Mouse (Mus musculus): ENCODE results near the gene Higd1c.
"Not testable (repeated sequence)": the region's sequence is repeated elsewhere in the genome, so short reads cannot be mapped to it uniquely, and the experiment has no call there.

Higd1c gene

GRCm38 (mm10) chr15:100353399-100353798, 10.9 kb upstream of the Higd1c start:
- in situ Hi-C loops (cut with MboI; ENCODE audit: low sequenced_read_pairs) = not testable (repeated sequence)

- in situ Hi-C loops (cut with MboI; ENCODE audit: low sequenced_read_pairs) = no loop called here
Measured at GRCm38 (mm10) chr15:100355876-100356275, 8.5 kb upstream of the Higd1c start.

DNA sequence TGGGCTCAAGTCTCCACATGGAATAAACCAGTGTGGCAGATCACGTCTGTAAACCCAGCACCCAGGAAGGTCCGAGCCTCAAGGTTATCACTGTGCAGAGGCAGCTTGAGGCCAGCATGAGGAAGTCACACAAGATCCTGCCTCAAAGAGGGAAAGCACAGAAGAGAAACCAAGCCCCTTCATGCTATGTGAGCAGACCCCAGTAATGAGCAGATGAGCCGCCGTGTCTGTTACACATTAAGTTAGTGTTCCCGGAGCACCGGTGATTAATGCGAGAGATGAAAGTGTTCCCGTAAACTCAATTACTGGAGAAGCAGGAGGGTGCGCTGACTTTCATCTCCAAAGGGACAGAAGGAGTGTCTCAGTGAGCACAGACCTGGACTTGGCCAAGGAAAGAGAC, 1.6 kb downstream of the Higd1c start:
- in situ Hi-C loops (cut with MboI; ENCODE audit: low sequenced_read_pairs) = not testable (repeated sequence)

DNA sequence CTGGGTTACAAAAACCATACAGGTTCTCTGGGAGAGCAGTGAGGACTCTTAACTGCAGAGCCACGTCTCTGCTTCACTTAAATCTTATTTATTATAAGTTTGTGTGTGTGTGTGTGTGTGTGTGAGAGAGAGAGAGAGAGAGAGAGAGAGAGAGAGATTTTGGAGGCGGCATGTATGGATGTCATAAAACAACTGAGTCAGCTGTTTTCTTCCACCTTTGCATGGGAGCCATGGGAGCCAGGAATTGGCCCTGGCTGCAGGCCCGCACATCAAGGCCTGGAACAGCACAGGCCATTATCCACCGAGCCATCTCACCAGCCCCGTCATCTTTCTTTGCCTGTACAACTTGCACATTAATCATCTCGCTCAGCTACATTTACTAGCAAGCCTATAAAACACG, 2.8 kb downstream of the Higd1c start:
- in situ Hi-C loops (cut with MboI; ENCODE audit: low sequenced_read_pairs) = no loop called here

- in situ Hi-C loops (cut with MboI; ENCODE audit: low sequenced_read_pairs) = no loop called here
Measured at GRCm38 (mm10) chr15:100375066-100375465, 10.7 kb downstream of the Higd1c start.

GRCm38 (mm10) chr15:100377847-100378505, 13.6 kb downstream of the Higd1c start:
- in situ Hi-C loops (cut with MboI; ENCODE audit: low sequenced_read_pairs) = not testable (repeated sequence)

GRCm38 (mm10) chr15:100379658-100380057, 15.3 kb downstream of the Higd1c start:
- in situ Hi-C loops (cut with MboI; ENCODE audit: low sequenced_read_pairs) = no loop called here

- in situ Hi-C loops (cut with MboI; ENCODE audit: low sequenced_read_pairs) = no loop called here
Measured at GRCm38 (mm10) chr15:100380104-100380503, 15.8 kb downstream of the Higd1c start.

- in situ Hi-C loops (cut with MboI; ENCODE audit: low sequenced_read_pairs) = no loop called here
Measured at GRCm38 (mm10) chr15:100385705-100386104, 21.4 kb downstream of the Higd1c start.

DNA sequence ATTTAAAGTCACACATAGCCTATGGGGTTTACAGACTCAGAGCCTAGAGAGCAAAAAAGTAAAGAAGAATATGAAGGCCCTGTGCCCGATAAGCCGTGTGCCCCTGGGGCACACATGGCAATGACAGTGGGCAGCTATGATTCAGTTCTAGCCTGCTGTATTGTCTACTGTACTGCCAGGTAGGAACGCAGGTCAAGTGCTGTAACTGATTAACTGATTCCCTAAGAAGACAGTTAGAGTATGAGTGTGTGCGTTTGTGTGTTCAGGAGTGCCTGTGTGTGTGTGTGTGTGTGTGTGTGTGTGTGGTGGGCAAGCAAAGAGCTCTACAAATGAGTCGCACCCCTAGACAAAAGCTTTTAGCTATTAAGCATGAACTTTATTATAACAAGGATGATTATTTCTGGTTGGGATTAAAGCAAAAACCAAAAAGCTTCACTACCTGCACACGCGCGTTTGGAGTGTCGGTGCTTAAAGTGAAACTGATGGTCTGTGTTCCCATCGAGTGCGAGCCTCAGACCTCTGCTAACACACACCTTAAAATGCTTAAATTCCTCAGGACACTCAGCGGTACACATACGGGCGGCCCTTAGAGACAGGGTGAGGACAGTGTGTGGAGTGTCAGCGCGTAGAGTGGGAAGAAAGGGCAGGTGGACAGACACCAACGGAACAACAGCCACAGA, 23.3 kb downstream of the Higd1c start:
- in situ Hi-C loops (cut with MboI; ENCODE audit: low sequenced_read_pairs) = no loop called here

DNA sequence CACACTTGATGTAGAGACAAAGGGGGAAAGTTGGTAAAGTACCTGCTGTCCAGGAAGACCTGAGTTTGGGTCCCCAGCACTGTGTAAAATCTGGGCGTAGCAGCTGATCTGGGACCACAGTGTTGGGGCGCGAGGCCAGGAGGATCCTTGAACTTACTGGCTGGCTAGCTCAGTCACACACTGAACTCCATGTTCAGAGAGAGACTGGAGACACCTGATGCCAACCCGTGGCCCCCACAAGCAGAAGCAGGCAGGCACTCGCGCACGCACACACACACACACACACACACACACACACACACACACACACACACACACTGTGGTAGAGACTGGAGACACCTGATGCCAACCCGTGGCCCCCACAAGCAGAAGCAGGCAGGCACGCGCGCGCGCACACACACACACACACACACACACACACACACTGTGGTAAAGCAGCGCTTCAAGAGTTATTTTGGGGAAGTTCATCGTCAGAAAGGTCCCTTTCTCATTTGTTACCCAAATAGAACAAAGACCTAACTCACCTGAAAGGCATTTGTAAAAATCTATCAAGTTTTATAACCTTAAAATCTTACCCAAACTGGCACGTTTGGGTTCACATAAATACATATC, 24.0 kb downstream of the Higd1c start:
- in situ Hi-C loops (cut with MboI; ENCODE audit: low sequenced_read_pairs) = no loop called here

DNA sequence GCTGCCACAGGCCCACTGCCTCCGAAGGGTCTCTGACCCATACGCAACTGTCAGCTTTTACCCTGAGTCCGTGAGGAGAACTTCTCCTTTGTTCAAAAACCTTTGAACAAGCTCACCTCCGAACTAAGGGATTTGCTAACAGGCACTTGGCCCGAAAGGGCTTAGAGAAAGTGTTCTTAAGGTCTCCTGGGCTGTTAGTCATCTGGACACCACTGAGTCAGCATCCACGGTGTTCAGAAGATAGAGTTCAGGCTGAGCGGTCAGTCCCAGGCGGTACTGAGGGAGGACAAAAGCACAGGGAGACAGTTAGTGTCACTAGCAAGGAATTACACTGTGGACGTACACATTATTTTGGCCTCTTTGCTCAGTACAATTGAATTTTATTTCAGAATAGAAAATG, 24.5 kb downstream of the Higd1c start:
- in situ Hi-C loops (cut with MboI; ENCODE audit: low sequenced_read_pairs) = no loop called here

- in situ Hi-C loops (cut with MboI; ENCODE audit: low sequenced_read_pairs) = no loop called here
Measured at GRCm38 (mm10) chr15:100391066-100391465, 26.7 kb downstream of the Higd1c start.

- in situ Hi-C loops (cut with MboI; ENCODE audit: low sequenced_read_pairs) = no loop called here
Measured at GRCm38 (mm10) chr15:100391599-100391998, 27.3 kb downstream of the Higd1c start.

- in situ Hi-C loops (cut with MboI; ENCODE audit: low sequenced_read_pairs) = no loop called here
Measured at GRCm38 (mm10) chr15:100393016-100393415, 28.7 kb downstream of the Higd1c start.

GRCm38 (mm10) chr15:100395561-100395960, 31.2 kb downstream of the Higd1c start:
- in situ Hi-C loops (cut with MboI; ENCODE audit: low sequenced_read_pairs) = no loop called here

GRCm38 (mm10) chr15:100400592-100401250, 36.4 kb downstream of the Higd1c start:
- in situ Hi-C loops (cut with MboI; ENCODE audit: low sequenced_read_pairs) = no loop called here

DNA sequence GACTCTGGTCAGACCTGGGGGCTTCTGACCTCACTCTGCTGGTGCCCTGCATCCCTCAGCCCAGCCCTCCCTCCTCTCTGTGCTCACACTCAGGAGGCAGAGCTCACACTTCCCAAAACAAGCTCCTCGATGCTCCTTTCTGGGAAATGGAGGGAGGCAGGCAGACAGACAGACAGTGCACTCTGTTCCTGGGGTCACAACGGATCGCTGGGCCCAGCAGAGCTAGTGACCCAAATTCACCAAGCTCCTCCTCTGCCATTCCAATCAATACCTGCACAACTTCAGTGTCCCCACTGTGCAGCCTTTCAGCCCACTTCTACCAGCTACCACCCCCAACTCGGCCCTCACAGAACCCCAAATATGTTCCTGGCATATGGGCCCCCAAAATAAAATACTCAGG, 37.5 kb downstream of the Higd1c start:
- in situ Hi-C loops (cut with MboI; ENCODE audit: low sequenced_read_pairs) = no loop called here

DNA sequence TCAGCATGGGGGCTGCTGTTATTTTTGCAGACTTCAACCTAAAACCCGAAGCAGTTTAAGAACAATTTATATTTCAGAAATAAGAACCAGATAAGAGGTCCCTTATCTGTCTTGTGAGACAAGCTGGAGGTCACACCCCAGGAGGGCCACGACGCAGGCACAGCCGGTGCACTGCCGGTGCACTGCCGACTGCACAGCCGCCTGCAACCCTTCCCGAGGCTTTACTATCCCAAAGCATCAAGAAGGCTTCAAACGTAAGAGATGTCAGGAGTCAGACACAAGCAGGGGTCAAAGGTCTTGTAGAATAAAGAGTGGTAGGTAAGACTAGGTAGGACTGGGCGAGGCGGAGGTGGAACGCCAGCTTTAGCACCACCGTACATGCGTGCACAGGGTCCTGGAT, 38.0 kb downstream of the Higd1c start:
- in situ Hi-C loops (cut with MboI; ENCODE audit: low sequenced_read_pairs) = no loop called here

DNA sequence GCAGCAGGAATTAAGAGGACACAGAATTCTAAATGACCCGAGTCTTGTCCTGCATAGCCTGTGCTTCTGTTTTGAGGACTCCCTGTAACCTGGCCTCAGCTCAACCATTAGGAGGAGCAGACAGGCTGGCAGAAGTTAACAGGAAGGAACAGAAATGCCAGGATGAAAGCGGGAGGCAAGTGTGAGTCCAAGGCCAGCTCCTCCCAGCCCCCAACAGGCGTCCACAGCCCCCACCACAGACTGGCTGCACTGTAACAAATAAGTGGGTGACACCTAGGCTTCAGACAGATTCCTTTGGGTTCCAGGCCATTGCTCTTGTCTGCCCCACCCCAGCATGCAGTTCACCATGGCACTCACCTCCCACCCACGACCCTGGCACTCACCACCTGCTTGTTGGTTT, 38.5 kb downstream of the Higd1c start:
- in situ Hi-C loops (cut with MboI; ENCODE audit: low sequenced_read_pairs) = no loop called here

GRCm38 (mm10) chr15:100403318-100404000, 39.1 kb downstream of the Higd1c start:
- in situ Hi-C loops (cut with MboI; ENCODE audit: low sequenced_read_pairs) = no loop called here
